In genomic region chr10:59817528-59817927, GRCm38 (mm10) we compare ENCODE assay signal across 9 mouse cellular contexts.
DNase-seq lines count a peak whose midpoint lies in the region; ATAC-seq and TF ChIP-seq lines count a peak whose summit lies in the region.
"Had no signal": no experiment of that assay in that cellular context is flagged by ENCODE, and none has a peak within 500 bp of the region (broad histone marks: within the 10 kb centered on the region; RNA-seq: fewer than 3 reads in every experiment).

No protein-coding gene starts in this region.

- H3K9me3 ChIP-seq in midbrain, postnatal 0 days (ENCODE audit: low read length), result no peaks in the 10 kb centered on the region
- H3K9me3 ChIP-seq: neural tube, embryonic 12.5 days had no signal

- no peak overlapping the region for H3K4me3 ChIP-seq in left cerebral cortex, adult 2 months
- no peak overlapping the region for H3K4me3 ChIP-seq in midbrain, postnatal 0 days (ENCODE audit: low read depth, low read length)
- H3K4me3 ChIP-seq: neural tube, embryonic 12.5 days had no signal

- TF ChIP-seq POLR2A in brain, embryonic 14.5 days (IDR thresholded peaks at IDR 0.05; ENCODE audit: borderline replicate concordance, extremely low read depth, insufficient read depth, insufficient read length, poor library complexity, severe bottlenecking), result no peak

- no peaks in the 10 kb centered on the region for H3K27me3 ChIP-seq in midbrain, postnatal 0 days (ENCODE audit: insufficient read depth, low read length)
- H3K27me3 ChIP-seq: neural tube, embryonic 12.5 days had no signal

- intact Hi-C loops in left cerebral cortex, adult 2 months (cut with DNase I), result no loop called here
- intact Hi-C loops in left cerebral cortex, postnatal 14 days (cut with DNase I), result loop anchor here (5.0 to 10.0 kb wide), 2 partner anchors 115 to 323 kb away; partner anchors contain the start of gene Micu1

- H3K9ac ChIP-seq in midbrain, postnatal 0 days (replicated peaks; ENCODE audit: low read length, poor library complexity, severe bottlenecking), result no peak overlapping the region
- H3K9ac ChIP-seq: neural tube, embryonic 12.5 days had no signal

- H3K4me1 ChIP-seq in midbrain, postnatal 0 days (ENCODE audit: insufficient read depth, low read length), result no peaks in the 10 kb centered on the region
- H3K4me1 ChIP-seq: neural tube, embryonic 12.5 days had no signal

- H3K4me2 ChIP-seq in midbrain, postnatal 0 days (ENCODE audit: low read depth, low read length, poor library complexity, severe bottlenecking), result no peak overlapping the region
- H3K4me2 ChIP-seq: neural tube, embryonic 12.5 days had no signal

- H3K27ac ChIP-seq in left cerebral cortex, adult 2 months, result no peak overlapping the region
- H3K27ac ChIP-seq in midbrain, postnatal 0 days (ENCODE audit: low read depth, low read length), result no peak overlapping the region
- H3K27ac ChIP-seq: neural tube, embryonic 12.5 days had no signal

- 0 out of 2 replicates have a peak, but pooled peaks have one; percentile 42 for ATAC-seq in cerebellum, adult (ENCODE audit: insufficient number of reproducible peaks, low FRiP score, low TSS enrichment)
- 0 out of 2 replicates have a peak, but pooled peaks have one; percentile 47 for ATAC-seq in midbrain, postnatal 0 days (ENCODE audit: low FRiP score)

- H3K36me3 ChIP-seq in midbrain, postnatal 0 days (ENCODE audit: insufficient read depth, low read length), result no peaks in the 10 kb centered on the region
- H3K36me3 ChIP-seq: neural tube, embryonic 12.5 days had no signal

- DNase-seq in cerebellum, postnatal 4 days (ENCODE audit: low spot score in 2 of 2), result no peak
- no peak for DNase-seq in left cerebral cortex, adult 2 months (ENCODE audit: extremely low spot score in 1 of 2, low spot score in 2 of 2)
- no peak for DNase-seq in left cerebral cortex, postnatal 14 days (ENCODE audit: low spot score in 2 of 2)
- peak; percentile 54 for DNase-seq in brain, embryonic 14.5 days (ENCODE audit: low read depth)
- DNase-seq in midbrain, postnatal 0 days (ENCODE audit: low spot score), result peak; percentile 55
- DNase-seq in urinary bladder, postnatal 4 days (ENCODE audit: low spot score in 2 of 2), result no peak
- no peak for DNase-seq in gastrocnemius, postnatal 10 days

- WGBS in midbrain, postnatal 0 days, result 34% methylated on average over 2 of the region's 2 CpGs

- TF ChIP-seq CTCF in left cerebral cortex, adult 2 months (IDR thresholded peaks at IDR 0.05), result peak; percentile 52
- TF ChIP-seq CTCF in brain, embryonic 14.5 days (IDR thresholded peaks at IDR 0.05; ENCODE audit: borderline replicate concordance, extremely low read depth, insufficient read depth, insufficient read length), result peak; percentile 57; the same call in 1 of the 2 replicates
- peak; percentile 82 for TF ChIP-seq CTCF in midbrain, postnatal 0 days (IDR thresholded peaks at IDR 0.05)

Comparison
In these comparisons a context has a peak if more than half of its experiments do, and no peak if none do; other contexts are left out.
1. DNase-seq: peak in brain, embryonic 14.5 days (single experiment) and midbrain, postnatal 0 days (single experiment); none in cerebellum, postnatal 4 days (0 of 2), left cerebral cortex, adult 2 months (0 of 2), left cerebral cortex, postnatal 14 days (0 of 2), urinary bladder, postnatal 4 days (0 of 2) and gastrocnemius, postnatal 10 days (single experiment).
2. Peak in every context shown above with its lines, with median percentiles within 50 percentile points of each other: CTCF ChIP-seq.